Mouse (Mus musculus) adrenal gland (tissue): Measurements from ENCODE around the gene Ankrd61.

ENCODE experiments used
- intact Hi-C: fragments of 180-260 bp; cut with DNase I; formaldehyde crosslinking; loops from one replicate; pipeline ENCODE4 v1.15.1; 2025
- long read RNA-seq, 2 experiments: library from polyadenylated mRNA; unstranded; transcript quantifications; one replicate each; pipeline ENCODE4 v2.0.0; 2020; ENCODE audit warnings: borderline replicate concordance in 1 of 2; ENCODE audit not compliant: insufficient replicate concordance in 1 of 2

The Ankrd61 gene
- long read RNA-seq, experiment 1, result 0 reads
- long read RNA-seq, experiment 2, result 0 reads

DNA sequence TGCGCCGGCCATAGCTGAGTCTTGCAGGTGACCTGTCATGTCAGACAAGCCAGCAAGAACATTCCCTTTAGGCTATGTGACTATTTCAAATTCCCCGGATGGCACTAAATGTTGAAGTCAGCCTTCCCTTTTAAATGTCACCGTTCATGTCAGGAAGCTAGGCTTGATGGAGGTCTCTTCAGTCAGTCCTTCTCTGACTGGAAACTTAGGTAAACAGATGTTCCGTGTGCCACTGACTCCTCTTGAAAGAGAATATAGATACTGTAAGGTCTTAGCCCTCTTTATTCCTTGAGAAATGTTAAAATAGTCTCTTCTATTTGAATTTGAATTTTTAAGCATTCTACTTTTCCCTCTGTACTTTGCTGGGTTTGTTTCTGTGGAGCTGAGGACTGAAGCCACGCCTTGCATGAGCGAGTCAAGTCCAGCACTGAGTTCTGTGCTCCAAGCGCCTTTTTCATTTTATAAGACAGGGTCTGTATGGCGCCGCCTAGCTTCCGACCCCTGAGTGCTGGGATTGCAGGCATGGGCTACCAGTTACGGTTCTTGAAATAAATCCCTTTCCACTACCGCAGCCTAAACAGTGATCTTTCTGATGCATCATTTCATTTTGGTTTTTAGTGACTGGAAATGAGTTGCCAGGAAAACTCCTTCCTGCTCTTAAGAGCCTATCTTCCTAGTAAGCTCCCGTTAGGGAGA lies at the start of gene Ankrd61:
Ankrd61 (minus strand) TSS at position 51 of the 696 bp plus-strand sequence.
- intact Hi-C loops, result no loop called here

DNA sequence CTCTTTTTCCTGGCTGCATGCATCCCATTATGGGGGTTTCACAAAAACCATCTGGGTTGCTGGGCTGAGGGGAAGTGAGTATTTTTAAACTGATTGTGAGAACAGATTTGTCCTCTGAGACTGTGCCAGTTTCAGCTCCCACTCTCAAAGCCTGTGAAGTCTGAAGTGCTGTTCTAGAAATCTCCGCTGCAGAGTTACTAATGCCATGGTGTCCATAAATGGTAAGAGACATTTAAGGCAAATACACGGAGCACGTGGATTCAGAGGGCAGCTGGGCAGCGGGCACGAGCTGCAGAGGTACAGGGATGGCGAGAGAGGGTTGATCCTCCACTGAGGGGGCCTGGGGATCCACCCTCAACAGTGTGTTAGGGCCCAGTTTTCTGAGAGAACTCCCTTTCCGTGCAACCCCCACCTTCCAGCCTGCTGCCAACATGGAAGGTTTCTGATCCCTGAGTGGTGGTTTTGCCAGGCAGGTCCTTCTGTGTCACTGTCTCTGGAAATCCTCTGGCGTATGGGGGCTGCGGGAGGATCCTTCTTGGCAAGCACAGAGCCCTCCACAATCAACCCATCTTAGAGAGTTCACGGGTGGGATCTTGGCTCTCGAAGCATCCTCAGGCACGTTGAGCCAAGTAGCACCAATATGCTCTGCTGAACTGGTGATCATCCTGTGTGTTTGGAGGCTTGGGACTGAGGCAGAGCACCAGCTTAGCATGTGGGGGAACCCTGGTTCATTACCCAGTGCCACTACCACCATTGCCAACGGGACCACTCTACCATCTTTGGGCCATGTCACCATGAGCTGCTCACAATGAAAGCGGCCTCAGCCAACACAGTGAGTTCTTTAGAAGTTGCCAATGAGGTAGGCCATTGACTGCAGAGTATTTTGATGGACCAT lies 46.0 kb upstream of the Ankrd61 start:
- intact Hi-C loops, result no loop called here

DNA sequence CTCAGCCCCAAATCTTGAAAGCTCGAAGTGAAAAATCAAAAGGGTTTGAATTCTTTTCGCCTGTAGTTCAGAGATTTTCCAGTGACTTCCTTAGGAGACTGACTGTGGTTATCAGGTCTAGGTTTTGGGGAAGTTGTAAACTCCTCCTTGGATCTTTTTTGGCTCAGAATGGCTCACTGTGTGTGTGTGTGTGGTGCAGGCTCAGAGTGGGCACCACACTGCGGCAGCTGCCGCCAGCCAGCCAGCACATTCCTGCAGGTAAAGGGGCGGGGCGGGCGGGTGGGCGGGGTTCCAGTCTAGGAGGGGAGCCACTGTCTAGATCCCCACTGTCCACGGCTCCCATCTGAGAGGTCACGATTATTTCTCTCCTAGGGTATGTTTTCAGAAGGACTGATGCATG lies 44.1 kb upstream of the Ankrd61 start:
- intact Hi-C loops, result no loop called here

DNA sequence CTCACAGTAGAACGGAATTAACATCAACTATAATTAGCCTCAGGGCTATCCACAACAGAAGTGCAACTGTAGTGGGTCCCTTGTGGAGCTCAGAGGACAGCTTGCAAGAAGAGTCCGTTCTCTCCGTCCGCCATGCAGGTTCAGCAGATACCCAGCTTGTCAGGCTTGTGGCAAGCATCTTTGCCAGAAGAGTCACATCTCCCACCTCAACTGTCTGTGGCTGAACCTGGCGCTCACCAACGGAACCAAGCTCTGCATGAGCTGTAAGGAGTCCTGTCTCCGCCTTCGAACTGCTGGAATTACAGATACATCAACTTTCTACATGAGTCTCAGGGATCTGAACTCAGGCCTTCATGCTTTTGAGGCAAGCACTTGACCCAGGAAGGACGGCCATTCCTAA lies 38.7 kb upstream of the Ankrd61 start:
- intact Hi-C loops, result no loop called here

DNA sequence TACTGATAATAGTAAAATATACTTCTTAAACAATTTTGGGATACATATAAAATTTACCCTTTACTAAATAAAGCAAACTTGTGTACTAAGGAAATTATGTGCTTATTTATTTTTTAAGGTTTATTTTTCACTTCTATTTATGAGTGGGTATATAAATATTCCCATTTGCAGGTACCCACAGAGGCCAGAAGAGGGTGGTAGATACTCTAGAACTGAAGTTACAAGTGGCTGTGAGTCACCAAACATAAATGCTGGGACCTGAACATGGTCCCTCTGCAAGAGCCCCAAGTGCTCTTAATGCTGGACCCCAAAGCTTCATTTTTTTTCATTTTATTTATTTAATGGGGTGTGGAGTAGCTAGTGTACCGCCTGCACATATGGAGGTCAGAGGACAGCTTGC lies 36.4 kb upstream of the Ankrd61 start:
- intact Hi-C loops, result loop anchor here (5.0 kb wide), 1 partner anchor 43 kb away; no protein-coding TSS in a partner anchor

DNA sequence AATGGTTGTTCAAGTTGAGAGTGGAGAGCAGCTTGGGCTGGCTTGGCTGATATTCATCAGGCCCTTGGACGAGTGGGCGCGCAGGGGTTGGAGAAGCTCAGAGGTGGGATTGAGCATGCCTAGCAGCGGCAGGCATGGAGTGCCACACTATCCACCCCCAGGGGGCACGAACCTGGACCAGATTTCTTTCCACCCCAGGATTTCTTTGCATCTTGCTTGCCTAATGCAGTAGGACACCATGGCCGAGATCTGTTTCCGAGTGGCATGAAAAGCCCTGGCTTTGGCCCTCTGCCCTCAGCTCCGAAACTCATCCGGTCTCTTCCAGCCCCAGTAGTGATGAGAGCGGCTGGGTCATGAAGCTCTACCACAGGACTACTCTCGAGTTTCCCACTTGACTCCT lies 35.9 kb upstream of the Ankrd61 start:
- intact Hi-C loops, result loop anchor here (5.0 kb wide), 1 partner anchor 44 kb away; no protein-coding TSS in a partner anchor

DNA sequence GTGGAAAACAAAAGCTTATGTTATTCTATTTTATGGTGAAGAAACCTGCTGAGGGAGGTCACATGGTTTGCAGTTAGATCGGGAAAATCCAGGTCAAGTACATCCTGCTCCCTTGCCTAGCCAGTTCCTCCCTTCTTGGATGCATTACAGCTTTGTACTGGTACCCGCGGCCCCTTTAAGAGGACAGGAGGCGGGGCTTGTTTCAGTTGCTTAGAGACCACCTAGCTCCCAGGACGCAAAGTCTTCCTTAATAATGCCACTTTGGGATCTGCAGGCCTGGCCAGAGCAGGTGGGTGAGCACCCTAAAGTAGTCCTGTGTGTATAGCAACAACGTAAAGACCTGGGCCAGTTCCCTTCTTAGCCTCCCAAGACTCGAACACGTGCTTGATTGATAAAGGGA lies 35.3 kb upstream of the Ankrd61 start, which contains the start of gene Rsph10b:
Rsph10b (plus strand) TSS at position 205 of the 400 bp plus-strand sequence.
- intact Hi-C loops, result loop anchor here (5.0 kb wide), 1 partner anchor 44 kb away; no protein-coding TSS in a partner anchor

DNA sequence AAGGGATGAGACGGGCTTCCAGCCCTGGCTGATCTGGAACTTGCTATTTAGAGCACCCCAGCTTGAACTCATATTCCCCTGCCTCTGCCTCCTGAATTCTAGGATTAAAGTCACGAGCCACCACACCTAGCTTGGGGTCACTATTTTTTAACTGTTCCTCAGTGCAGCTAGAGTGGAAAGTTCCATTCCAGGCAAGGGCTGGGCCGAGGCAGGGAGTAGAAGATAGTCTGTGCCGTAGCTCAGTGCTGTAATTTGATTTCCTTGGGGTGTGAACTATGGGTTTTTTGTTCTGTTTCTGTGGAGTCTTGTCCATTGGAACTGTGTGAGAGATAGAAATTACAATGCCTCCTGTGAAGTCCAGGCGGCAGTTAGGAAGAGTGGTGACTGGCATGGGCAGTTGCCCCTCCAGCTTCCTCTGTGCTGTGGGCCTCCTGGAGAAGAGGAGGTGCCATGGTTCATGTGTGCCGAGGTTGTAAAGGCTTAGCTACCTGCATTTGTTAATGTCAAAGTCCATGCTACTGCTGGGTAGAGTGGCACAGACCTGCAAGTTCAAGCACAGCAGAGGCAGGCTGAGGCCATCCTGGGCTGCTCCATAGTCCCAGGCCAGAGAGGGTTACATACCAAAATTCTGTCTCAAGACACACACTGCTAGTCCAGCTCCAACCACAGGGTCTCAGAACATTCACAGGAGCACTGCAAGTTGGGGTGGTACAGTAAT lies 34.5 kb upstream of the Ankrd61 start:
- intact Hi-C loops, result loop anchor here (5.0 kb wide), 1 partner anchor 45 kb away; no protein-coding TSS in a partner anchor

DNA sequence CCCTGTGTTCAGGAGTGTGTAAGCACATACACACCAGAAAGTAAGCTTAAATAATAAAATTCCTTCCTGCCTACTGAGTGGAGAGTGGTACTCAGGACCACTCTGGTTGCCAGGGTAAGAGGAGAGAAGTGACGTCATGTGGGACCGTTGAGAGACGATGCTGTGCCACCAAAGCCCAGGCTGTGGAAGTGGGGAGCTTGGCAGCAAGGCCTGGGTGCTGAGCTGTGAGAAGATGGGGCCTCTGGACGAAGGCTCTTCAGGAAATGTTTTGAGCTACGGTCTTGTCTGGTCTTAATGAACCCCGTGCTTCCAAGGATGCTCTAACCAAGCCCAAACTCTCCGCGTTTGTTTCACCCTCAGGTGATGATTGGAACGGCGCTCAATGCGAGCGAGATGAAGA lies 33.2 kb upstream of the Ankrd61 start:
- intact Hi-C loops, result loop anchor here (5.0 kb wide), 1 partner anchor 47 kb away; no protein-coding TSS in a partner anchor

DNA sequence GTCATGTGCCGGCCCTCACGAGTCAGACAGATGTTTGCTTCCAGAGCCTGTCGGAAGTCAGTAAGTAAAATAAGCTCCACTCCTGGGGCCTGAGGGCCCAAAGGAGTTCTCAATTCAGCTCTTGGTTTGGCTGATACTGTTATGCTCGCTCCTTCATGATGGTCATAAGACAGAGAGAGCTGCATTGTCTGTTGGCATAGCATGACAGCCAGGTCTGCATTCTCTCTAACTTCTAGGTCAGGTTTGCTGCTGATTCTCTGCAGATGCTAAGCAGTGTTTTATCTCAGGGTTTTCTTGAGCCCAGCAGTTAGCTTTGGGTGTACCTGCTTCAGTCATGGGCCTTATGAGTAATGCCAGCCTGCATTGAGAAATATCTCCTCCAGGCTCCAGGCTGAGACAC lies 31.8 kb upstream of the Ankrd61 start:
- intact Hi-C loops, result no loop called here

DNA sequence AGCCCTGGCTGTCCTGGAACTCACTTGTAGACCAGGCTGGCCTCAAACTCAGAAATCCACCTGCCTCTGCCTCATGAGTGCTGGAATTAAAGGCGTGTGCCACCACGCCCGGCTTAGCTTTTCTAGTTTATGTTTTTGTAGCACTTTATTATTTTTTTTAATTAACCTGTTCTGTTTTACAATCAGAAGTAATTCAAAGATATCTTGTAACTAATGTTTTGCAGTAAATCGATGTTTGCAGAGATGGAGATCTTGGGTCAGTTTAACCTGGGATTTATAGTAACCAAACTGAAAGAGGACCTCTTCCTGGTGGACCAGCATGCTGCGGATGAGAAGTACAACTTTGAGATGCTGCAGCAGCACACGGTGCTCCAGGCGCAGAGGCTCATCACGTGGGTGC lies 30.4 kb upstream of the Ankrd61 start, which contains the start of gene Gm42421:
Gm42421 (plus strand) TSS at position 301 of the 400 bp plus-strand sequence.
- intact Hi-C loops, result no loop called here

DNA sequence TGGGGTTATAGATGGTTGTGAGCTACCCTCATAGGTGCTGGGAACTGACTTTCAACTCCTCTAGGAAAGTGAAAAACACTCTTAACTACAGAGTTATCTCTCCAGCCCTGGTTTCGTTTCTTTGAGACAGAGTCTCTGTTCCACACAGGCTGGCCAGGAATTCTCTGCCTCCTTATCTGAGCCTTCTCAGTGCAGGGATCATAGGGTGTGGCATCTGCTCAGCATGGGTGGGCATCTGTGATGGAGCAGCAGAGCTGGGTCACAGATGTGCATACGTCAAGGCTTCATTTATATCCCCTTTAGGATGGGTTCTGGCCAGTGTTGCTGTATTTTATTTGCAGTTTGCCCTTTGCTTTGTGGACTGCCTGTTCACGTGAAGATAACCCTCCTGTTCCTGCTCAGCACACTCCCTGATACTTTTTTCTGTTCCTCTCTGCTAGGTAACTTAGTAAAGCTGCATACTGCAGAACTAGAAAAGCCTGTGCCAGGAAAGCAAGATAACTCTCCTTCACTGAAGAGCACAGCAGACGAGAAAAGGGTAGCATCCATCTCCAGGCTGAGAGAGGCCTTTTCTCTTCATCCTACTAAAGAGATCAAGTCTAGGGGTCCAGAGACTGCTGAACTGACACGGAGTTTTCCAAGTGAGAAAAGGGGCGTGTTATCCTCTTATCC lies 27.4 kb upstream of the Ankrd61 start:
- intact Hi-C loops, result no loop called here

DNA sequence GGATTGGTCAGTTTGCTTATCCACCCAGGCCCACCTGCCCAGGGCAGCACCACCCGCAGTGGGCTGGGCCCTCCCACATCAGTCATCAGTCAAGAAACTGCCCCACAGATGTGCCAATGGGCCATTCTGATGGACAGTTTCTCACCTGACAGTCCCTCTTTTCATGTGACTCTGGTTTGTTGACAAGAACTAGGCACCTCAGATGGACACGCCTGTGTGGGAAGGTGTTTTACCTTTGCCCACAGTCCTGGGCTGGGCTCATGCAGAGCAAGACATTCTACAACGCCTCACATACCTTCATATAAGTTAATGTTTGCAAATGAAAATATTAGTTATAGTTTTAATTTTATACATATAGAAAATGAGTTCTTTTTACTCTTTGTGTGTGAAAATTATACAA lies 20.6 kb upstream of the Ankrd61 start:
- intact Hi-C loops, result no loop called here

DNA sequence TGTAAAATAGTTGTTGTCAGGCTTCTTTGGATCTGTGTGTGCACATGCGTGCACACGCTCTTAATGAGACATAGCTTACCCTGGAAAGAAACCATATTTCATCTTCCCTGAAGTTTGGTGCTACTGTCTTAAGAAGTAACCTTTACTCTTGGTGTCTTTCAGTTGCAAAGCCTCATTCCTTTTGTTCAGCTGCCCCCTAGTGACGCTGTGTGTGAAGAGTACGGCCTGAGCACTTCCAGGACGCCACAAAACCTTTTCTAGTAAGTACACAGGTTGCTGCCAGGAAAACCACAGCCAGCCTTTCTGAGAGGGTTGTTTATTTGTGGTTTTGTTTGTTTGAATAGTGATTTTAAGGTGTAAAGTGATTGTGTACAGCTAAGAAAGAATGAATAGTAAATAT lies 19.9 kb upstream of the Ankrd61 start:
- intact Hi-C loops, result loop anchor here (1.0 kb wide), 1 partner anchor 26 kb away; no protein-coding TSS in a partner anchor

DNA sequence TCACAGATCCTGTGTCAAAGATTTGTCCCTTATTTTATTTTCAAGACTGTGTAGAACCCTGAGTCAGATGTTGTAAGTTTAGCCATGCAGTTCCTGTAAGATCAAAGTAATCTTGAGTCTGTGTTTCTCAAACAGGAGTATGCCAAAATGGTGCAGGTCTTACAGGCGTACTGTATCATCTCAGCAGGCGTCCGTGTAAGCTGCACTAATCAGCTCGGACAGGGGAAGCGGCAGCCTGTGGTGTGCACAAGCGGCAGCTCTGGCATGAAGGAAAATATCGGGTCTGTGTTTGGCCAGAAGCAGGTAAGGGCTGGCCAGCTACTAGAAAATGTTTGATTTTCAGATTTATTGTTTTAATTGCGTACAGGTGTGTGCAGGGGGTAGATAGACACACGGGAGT lies 18.7 kb upstream of the Ankrd61 start:
- intact Hi-C loops, result no loop called here

DNA sequence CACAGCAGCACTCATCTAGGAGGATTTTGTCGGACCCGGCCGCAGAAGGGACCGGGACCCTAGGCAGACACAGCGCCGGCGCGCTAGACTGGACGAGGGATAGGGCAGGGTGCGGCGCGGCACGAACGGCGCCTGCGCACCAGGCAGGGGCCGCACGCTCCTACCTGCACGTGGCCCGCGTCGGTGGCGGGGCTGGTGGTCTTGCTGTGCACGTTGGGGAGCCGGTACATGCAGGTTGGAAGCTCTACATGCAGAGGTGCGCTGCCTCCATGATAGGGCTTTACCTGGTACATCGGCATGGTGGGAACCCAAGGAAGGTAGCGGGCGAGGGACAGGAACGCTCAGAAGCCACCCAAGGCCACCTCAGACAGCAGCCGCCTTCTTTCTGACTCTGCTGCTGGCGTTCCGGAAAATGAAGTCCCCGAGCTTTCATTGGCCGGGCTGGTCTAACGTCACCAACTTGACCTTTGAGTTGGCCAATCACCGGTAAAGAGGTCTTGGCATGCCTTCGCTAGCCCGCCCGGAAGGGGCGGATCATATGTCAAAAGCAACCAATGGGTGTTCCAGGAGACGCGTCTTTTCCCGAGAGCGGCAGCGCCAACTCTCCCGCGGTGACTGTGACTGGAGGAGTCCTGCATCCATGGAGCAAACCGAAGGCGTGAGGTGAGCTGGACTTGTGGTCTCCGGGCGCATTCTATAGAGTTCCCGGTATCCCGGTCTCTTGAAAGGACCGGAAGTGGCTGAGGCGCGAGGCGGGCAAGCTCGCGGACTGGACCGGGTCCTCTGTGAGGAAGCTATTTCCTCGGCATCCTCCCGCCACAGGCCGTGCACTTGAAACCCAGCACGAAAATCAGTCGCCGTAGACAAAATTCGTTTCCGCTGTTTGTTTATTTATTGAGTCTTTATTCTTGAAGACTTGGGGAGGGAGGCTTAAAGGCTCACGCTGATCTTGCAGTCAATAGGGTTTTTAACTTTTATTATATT lies 12.2 kb upstream of the Ankrd61 start, which contains the start of the genes Aimp2 and Pms2:
Aimp2 (minus strand) TSS at position 431 of the 984 bp plus-strand sequence.
Pms2 (plus strand) TSS at position 548 of the 984 bp plus-strand sequence.
- intact Hi-C loops, result loop anchor here (5.0 kb wide), 1 partner anchor 177 kb away; the partner anchor contains the start of gene Usp42

DNA sequence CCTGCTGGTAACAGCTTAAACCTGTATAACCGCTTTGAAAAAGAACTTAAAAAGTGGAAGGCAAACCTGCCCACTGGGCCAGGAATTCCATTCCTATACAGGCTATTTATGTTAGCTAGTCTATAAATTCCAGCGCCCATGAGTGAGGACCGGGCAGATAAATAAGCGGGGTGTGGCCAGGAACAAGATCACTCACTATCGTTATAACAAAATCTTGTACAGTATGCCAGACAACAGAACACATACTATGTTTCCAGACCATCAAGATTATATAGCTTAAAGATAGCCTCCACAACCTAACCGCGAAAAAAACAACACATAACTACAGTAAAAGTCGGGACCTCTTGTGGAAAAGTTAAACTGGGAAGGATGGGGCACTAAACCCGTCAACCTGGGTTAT lies 11.4 kb upstream of the Ankrd61 start:
- intact Hi-C loops, result no loop called here

DNA sequence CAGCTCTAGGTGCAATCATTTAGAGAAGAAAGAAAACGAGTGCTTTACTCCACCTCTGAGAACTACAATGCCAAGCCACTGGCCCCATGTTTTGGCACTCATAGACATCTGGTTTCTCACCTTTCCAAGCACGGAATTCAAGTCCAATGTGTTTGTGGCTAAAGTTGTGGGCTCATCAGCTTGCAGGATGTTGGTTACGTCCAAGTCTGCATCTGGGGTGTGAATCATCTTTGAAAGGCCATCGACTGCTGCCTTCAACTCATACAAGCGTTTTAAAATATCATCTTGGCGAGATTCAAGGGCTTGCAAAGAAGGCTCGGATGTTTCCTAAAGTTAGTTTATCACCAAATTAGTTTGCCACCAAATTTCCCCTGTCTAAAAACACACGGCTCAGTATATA lies 8.9 kb upstream of the Ankrd61 start:
- intact Hi-C loops, result no loop called here

DNA sequence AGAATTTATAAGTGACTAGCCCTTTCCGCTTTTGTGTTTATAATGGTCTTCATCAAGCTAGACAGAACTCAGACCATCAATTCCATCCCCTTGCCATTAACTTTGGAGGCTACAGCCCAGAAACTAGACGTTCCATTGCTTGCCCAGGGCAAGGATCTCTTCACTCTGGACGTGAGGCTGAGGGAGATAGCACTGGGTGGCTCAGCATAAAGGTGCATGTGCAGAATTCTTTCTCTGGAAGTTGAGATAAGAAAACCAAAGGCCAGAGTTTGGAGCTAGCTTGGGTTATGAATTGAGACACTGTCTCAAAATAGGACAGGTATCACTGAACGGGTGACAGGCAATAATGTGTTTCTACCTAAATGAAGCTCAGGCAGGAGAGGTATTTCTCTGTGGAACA lies 6.3 kb upstream of the Ankrd61 start:
- intact Hi-C loops, result no loop called here
